Mouse (Mus musculus) brain, embryonic 14.5 days (tissue): ENCODE results near the gene Thsd7b.

Experiments
- CTCF ChIP-seq: fragments of 200-500 bp; IDR thresholded peaks from 2 replicates; pipeline ENCODE4 v1.5.1; 2012; ENCODE audit warnings: inconsistent platforms, mild to moderate bottlenecking, moderate library complexity, borderline replicate concordance; ENCODE audit not compliant: insufficient read depth, insufficient read length; ENCODE audit errors: extremely low read depth
- POLR2A ChIP-seq: fragments of 200-500 bp; IDR thresholded peaks from 2 replicates; pipeline ENCODE4 v1.6.1; 2012; ENCODE audit warnings: mild to moderate bottlenecking, inconsistent platforms, borderline replicate concordance; ENCODE audit not compliant: poor library complexity, insufficient read depth, insufficient read length, severe bottlenecking; ENCODE audit errors: extremely low read depth

DNA sequence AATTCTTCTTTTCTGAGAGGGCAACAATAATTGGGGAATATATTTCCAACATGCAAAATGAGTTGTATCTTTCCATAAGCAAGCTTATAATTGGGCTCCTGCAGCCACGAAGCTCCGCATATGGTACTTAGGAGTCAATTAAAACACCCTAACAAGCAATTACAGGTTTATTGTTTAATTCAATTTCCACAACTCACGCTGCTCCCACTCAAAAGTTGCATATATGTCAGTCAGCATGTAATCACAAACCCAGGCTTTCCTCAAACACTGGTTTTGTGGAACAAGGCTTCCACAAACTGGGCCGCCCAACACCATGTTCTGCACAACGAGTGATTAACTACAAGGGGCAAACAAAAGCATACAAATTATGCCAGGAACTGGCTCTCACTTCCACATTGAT, 625.0 kb downstream of the Thsd7b start:
- TF ChIP-seq POLR2A (no peak), CTCF (no peak)
